Mouse (Mus musculus) left cerebral cortex, adult 11 months (tissue): Measurements from ENCODE around the gene 2310079G19Rik.

Source experiments
- DNase-seq: peaks from one replicate; pipeline ENCODE4 v3.0.0; 2022; ENCODE audit warnings: low spot score

Gene 2310079G19Rik

DNA sequence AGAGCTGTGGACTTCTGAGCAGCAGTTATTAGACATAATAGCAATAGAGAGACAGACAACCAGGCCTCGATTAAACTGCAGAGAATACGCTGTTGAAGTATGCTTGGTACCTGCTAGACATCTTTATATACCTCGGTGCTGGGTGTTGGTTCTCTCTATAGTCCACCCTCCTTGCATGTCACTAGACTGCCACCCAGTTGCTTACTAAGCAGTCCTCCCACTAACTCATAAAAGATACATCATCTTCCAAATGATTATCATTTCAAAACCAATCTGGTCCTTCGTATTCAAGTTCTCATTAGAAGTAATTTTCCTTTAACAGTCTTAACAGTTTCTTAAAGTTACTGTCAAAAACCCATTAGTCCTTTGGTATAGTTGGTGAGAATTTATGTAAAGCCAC, at the start of gene 2310079G19Rik:
2310079G19Rik (minus strand) TSS at position 101 of the 400 bp plus-strand sequence.
- no peak for DNase-seq

DNA sequence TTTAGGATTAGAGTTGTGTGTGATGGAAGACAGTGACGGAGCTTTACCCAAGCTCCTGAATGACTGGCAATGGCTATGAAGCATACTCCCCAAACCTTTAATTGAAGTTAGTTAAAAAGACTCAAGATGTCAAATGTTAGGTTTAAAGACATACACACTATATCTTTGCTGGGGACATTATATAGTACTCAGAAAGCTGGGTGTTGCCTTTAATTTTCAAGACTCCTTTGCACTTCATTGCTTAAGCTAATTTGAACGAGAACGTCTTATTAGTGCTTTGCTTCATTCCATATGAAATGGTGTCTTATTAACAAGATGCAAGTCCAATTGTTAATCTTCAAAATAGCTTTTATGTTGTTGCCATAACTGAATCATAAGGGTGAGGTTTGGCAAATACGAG, 44.1 kb upstream of the 2310079G19Rik start, which contains the start of gene Krtap27-1:
Krtap27-1 (minus strand) TSS at position 101 of the 400 bp plus-strand sequence.
- no peak for DNase-seq

DNA sequence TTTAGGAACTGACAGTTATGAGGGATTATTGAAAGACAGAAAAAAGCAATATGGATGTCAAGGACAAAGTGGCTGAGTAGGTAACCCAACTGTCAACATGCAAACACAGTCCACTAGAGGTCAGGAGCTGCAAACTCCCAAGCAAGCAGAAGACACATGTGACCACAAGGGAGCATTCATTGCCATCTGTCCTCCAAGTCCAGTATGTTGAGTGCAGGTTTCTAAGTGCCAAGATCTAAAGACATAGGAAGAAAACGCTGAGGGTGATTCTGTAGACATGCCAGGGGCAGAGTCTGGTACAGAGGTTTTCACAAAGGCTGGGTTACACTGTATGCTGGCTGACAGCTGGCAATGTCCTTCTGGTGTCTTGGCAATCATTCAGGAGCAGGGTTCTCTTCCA, 30.0 kb upstream of the 2310079G19Rik start:
- no peak for DNase-seq

DNA sequence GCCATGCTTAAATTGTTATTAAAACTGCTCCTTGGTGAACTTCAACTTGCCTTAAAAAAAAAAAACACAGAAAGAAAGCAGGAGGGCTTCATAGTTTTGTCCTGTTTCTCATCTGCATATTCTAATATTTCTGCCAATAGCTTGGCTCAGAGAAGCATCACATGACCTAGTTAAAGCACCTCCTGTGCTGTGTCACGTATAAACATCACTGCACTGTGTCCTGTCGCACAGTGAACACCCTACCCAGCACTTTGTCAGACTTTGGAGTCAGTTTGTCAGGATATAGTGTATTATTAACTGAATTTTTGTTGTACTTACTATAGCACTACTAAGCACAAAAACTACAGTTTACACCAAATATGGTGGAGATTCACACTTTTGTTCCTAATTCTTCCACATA, 24.5 kb upstream of the 2310079G19Rik start:
- no peak for DNase-seq

GRCm38 (mm10) chr16:88651082-88651481, 23.6 kb upstream of the 2310079G19Rik start:
- no peak for DNase-seq

- no peak for DNase-seq
Measured at GRCm38 (mm10) chr16:88647358-88647846, 19.9 kb upstream of the 2310079G19Rik start, which contains the start of gene Krtap26-1. Gene Krtap26-1, minus strand, starts transcription at chr16:88647796.

- no peak for DNase-seq
Measured at GRCm38 (mm10) chr16:88646366-88647111, 19.1 kb upstream of the 2310079G19Rik start.

GRCm38 (mm10) chr16:88640053-88640452, 12.6 kb upstream of the 2310079G19Rik start:
- no peak for DNase-seq

DNA sequence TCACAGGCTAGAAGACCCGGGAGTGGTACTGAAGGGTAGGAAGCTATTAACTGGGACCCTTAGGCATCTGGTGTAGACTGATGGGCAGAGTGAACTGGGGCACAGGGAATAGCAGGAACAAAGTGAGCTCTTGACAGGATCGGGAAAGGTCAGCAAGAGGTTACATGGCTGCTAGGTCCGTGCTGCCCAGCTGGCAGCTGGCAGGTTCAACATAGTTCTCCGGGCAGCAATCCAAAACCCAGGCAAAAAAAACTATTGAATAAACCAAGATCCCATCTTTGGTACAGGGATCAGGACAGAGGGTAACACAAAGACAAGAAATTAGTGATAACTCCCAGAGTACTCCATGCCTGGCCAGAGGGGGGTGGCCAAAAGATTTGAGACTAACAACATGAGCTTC, 7.7 kb upstream of the 2310079G19Rik start:
- no peak for DNase-seq

DNA sequence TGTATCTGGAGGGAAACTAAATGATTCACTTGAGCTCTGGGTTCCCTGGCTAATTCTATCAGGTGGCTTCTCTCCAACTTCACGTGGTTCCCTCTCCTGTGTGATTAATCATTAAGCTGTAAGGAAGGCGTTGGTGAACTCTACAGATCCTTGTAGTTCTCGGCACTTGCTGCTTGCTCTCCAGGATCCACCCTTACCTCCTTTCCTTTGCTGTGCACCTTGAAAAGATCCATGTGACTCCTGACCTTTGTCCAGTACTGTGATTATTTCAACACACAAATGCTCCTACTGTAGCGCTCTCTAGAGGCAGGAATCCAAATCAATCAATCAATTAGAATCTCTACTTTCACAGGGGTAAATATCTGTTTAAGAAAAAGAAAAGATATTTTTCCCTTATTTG, 4.0 kb upstream of the 2310079G19Rik start:
- no peak for DNase-seq

DNA sequence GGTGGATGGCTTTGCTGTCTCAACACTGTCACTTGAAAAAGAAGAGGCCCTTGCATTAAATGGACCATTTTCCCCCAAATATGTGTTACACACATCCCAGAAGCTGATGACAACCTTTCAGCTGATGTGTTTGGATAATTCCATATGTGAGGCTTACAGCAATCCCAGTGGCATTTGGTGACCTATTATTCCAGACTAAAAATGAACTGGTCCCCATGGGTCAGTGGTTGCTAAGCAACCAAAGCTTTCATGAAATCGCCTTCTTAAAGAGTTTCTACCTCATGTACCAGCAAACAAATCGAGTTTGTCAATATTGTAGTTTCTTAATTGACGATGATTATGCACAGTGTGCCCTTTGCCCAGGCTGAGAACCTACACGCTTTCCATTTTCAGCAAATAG, 14.8 kb downstream of the 2310079G19Rik start:
- no peak for DNase-seq

DNA sequence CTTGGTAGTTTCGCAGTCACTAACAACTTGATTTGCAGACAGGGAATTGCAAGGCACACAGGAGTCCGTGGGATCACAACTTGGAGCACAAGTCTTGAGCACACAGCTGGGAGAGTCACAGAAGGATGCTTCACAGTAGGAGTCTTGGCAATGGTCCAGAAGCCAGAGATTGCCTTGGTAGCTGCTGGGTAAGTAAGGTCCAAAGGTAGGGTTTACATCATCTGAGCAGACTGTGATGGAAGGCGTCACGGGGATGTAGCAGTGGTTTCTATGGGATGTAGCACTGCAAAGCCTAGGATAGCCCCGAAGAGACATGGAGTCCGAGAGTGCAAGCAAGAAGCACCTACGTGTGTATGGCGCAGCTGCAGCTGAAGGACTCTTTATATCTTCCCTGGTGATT, 15.5 kb downstream of the 2310079G19Rik start, which contains the start of gene Krtap24-1:
Krtap24-1 (minus strand) TSS at position 358 of the 400 bp plus-strand sequence.
- no peak for DNase-seq

- no peak for DNase-seq
Measured at GRCm38 (mm10) chr16:88604570-88604969, 22.9 kb downstream of the 2310079G19Rik start.

DNA sequence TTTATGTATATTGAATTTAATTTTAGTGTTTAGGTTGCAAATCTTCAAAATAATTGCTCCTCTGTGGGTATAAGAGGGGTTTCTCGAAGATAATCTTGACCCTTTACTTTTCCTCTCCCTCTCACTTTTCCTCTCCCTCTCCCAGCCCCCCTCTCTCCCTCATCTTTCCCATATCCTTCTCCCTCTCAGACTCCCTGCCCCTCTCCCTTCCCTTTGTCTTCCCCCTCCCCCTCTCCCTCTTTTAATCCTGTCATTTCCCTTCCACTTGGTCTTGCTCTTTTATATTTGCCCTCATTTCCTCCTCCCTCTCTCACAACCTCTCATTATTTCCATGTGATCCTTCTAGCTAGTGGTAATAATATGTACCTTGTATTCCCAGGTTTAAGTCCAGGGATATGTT, 25.0 kb downstream of the 2310079G19Rik start:
- no peak for DNase-seq

DNA sequence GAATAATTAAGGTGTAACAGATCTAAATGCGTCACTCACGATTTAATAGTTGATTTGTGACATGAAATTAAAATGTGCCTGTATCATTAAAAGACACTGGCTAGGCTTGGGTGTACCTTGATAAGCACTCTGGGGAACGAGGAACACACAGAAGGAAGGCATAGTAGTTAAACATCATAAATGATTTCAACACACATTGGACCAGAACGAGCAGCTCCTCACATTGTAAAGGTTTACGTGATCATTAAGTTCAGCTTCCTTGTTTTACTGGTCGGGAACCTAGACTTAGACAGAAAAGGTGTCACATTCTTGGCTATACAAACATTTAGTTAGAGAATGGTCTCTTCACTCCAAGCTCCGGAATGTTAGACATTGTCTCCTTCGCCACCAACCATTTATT, 27.2 kb downstream of the 2310079G19Rik start:
- no peak for DNase-seq

DNA sequence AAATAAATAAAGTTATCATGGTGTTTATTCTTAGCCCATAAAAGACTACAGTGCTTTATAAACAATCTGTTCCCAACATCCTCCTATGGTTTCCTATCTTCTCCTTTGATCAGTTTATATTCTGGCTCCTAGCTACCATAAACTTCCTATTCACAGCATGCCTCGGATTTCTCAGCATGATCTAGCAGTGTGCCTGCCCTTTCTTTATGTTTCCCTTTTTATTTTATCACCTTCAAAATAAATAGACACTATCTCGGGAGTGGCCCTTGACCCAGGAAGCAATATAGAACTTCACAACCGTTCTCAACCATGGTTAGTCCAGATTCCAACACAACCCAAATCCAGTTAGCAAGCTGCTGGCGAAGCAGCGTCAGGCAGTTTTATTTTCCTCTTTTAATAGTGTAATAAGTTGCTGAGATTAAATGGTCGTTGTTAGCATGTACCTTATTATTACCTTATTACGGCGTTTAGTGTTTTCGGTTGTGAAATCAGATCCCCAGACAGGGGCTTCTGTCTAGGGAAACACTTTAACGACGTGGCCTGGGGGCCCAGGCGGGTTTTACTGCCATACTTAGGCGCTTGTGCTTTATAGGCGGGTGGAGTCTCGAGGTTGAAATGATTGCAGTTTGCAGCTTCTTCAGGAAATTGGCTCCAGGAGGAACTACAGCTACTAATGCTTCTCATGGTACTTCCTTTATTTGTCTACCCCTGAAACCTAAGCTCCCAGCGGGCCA, 27.8 kb downstream of the 2310079G19Rik start:
- no peak for DNase-seq

GRCm38 (mm10) chr16:88592758-88593157, 34.7 kb downstream of the 2310079G19Rik start:
- no peak for DNase-seq

- DNase-seq: no peak
Measured at GRCm38 (mm10) chr16:88583338-88583737, 44.1 kb downstream of the 2310079G19Rik start.
